Mouse (Mus musculus) kidney, adult 9 months (tissue): ENCODE data around the gene Armc7.
A peak's percentile ranks its signal among the peaks of the same experiment; 100 is the strongest.

ENCODE experiments used
- DNase-seq: peaks from one replicate; pipeline ENCODE4 v3.0.0; 2022

Armc7 gene

GRCm38 (mm10) chr11:115535401-115536037 is 60.1 kb downstream of the Armc7 start:
- peak; percentile 41 for DNase-seq

DNA sequence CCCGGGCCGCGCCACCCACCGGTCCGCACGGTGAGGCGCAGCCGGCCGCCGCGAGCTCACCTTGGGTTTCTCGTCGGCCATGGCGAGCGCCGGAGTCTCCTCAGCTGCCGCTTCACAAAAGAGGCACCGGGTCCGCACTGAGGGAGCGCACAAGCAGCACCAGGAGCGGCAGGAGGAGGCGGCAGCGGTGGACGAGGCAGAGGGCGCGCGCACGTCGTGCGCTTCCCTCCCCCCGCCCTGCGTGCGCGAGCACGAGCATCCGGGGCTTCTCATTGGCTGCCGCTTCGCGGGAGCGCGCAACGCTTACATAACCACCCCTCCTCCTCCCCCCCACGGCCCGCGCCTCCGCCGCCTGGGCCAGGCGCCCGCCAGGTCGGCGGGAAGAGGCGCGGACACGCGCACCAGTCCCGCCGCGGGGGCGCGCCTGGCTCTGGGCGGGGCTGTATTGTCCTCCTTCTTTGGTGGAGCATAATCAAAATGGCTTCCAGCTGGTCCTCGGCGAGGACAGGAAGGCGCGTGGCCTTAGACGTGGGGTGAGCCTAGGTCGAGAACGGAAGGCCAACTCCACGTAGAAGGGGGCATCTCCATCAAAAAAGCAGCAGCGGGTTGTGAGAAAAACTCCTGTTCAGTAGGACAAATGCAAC is 60.7 kb downstream of the Armc7 start, which contains the start of gene Sumo2:
Gene Sumo2 (minus strand): TSS at position 239 of the 644 bp plus-strand sequence.
- DNase-seq: peak; percentile 99

- DNase-seq: no peak
Observed at GRCm38 (mm10) chr11:115536856-115537568, 61.5 kb downstream of the Armc7 start.

DNA sequence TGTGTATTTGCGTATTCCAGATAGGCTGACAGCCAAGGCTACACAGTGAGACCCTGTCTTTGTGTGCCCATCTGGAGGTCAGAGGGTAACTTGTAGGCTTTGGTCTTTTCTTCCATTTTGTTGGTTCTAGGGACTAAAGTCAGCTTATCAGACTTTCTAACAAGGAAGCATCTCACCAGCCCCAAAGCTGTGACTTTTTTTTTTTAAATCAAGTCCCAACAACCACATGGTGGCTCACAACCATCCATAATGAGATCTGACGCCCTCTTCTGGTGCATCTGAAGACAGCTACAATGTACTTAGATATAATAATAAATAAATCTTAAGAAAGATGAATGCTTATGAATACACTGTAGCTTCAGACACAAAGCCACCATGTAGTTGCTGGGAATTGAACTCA is 62.6 kb downstream of the Armc7 start:
- peak; percentile 17 for DNase-seq
